Comparison of ENCODE assay signal across 35 mouse cellular contexts in the genomic region with DNA sequence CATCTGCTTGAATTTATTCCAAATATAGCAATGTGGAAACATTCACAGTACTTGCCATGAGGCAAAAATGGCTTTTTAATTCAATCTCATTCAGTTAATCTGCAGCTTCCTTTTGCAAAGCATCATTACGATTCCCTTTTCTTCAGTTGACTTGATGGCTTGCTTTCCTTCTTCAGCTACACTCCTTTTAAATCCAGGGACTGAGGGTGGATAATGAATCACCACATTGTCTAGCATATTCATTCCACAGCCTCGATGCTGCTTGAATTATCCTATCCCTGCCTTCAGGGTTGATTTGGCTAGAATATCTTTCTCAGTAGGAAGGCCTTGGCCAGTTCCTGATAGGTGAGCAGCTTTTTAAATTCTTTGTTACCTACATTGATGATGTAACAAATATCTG.
"Had no signal": no experiment of that assay in that cellular context is flagged by ENCODE, and none has a peak within 500 bp of the region (broad histone marks: within the 10 kb centered on the region; RNA-seq: fewer than 3 reads in every experiment).

No protein-coding gene starts in this region.

- H3K36me3 ChIP-seq: heart, embryonic 12.5 days; heart, embryonic 13.5 days; heart, embryonic 15.5 days; hindbrain, embryonic 10.5 days; hindbrain, embryonic 12.5 days; hindbrain, embryonic 13.5 days; hindbrain, embryonic 15.5 days; intestine, embryonic 15.5 days; kidney, embryonic 15.5 days had no signal

- H3K4me1 ChIP-seq: heart, embryonic 12.5 days; heart, embryonic 13.5 days; heart, embryonic 15.5 days; hindbrain, embryonic 10.5 days; hindbrain, embryonic 12.5 days; hindbrain, embryonic 13.5 days; hindbrain, embryonic 15.5 days; intestine, embryonic 15.5 days; kidney, embryonic 15.5 days had no signal

- ATAC-seq: hindbrain, embryonic 16.5 days; hindbrain, postnatal 0 days; inflammation-experienced regulatory T-cells, adult 6 months; intestine, embryonic 15.5 days; intestine, embryonic 16.5 days; intestine, postnatal 0 days had no signal

- H3K4me2 ChIP-seq: heart, embryonic 11.5 days; heart, embryonic 12.5 days; heart, embryonic 13.5 days; heart, embryonic 15.5 days; hindbrain, embryonic 12.5 days; hindbrain, embryonic 13.5 days; hindbrain, embryonic 14.5 days; hindbrain, embryonic 15.5 days; intestine, embryonic 15.5 days; kidney, embryonic 15.5 days had no signal

- H3K9me3 ChIP-seq: heart, embryonic 12.5 days; heart, embryonic 13.5 days; heart, embryonic 15.5 days; hindbrain, embryonic 10.5 days; hindbrain, embryonic 12.5 days; hindbrain, embryonic 13.5 days; hindbrain, embryonic 15.5 days; intestine, embryonic 15.5 days; kidney, embryonic 15.5 days had no signal

- DNase-seq: heart, postnatal 10 days; heart, postnatal 14 days; heart, postnatal 36 days; heart, postnatal 4 days; kidney, adult 11 months; kidney, adult 18-20 months; kidney, adult 2 months; kidney, adult 8-10 months; kidney, adult 9 months; kidney, postnatal 10 days; kidney, postnatal 14 days; kidney, postnatal 25 days; kidney, postnatal 36 days; kidney, postnatal 4 days; layer of hippocampus, adult 9-11 months; layer of hippocampus, postnatal 36 days had no signal

- H3K4me3 ChIP-seq: heart, embryonic 12.5 days; heart, embryonic 13.5 days; heart, embryonic 15.5 days; hindbrain, embryonic 10.5 days; hindbrain, embryonic 12.5 days; hindbrain, embryonic 13.5 days; hindbrain, embryonic 15.5 days; intestine, embryonic 15.5 days; kidney, embryonic 15.5 days; layer of hippocampus, adult 2 months; left cerebral cortex, adult 2 months had no signal

- H3K27ac ChIP-seq: heart, embryonic 13.5 days; heart, embryonic 15.5 days; hindbrain, embryonic 10.5 days; hindbrain, embryonic 12.5 days; hindbrain, embryonic 13.5 days; hindbrain, embryonic 14.5 days; hindbrain, embryonic 15.5 days; hindbrain, postnatal 0 days; intestine, embryonic 15.5 days; kidney, embryonic 15.5 days; kidney, postnatal 0 days; layer of hippocampus, adult 2 months; left cerebral cortex, adult 2 months had no signal

- H3K27me3 ChIP-seq: heart, embryonic 12.5 days; heart, embryonic 13.5 days; heart, embryonic 15.5 days; hindbrain, embryonic 12.5 days; hindbrain, embryonic 13.5 days; hindbrain, embryonic 15.5 days; intestine, embryonic 15.5 days; kidney, embryonic 15.5 days had no signal

- H3K9ac ChIP-seq: heart, embryonic 12.5 days; heart, embryonic 13.5 days; heart, embryonic 15.5 days; hindbrain, embryonic 12.5 days; hindbrain, embryonic 13.5 days; hindbrain, embryonic 14.5 days; hindbrain, embryonic 15.5 days; intestine, embryonic 15.5 days; kidney, embryonic 15.5 days had no signal
